Mouse (Mus musculus) embryo, embryonic 10 days (tissue): Measurements from ENCODE around the gene 4930467E23Rik.
"Not testable (repeated sequence)": the region's sequence is repeated elsewhere in the genome, so short reads cannot be mapped to it uniquely, and the experiment has no call there.

ENCODE experiments used
- DNase-seq: peaks from one replicate; pipeline ENCODE4 v3.0.0-alpha.2; 2015; ENCODE audit warnings: low spot score

The 4930467E23Rik gene

DNA sequence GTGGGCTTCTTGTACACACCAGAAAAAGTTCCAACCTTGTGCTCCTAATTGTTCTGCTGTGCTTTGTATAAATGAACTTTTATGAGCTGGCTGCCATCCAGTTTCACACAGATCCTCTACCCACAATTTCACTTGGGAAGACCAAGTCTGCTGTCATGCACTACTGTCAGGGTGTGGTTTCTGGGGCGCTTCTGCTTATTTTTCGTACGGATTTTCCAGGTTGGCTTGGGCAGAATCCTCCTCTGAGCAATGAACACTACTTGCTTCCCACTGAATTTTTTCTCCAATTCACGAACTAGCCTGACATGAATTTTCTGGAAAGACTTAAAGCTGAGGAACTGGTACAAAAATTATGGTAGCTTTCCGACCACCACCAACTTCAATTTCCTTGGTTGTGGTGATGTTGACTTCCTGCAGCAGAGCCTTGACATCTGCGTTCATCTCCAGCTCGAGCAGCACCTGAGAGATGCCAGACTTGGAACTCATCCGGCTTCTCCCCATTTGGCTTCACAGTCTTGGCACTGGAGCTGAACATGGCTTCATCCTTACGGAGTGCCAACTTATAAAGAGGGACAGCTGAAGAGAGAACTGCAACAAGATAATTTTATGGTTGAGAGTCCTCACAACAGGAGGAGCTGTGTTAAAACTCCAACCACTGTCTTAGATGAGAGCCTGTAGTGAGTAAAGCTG is 18.1 kb upstream of the 4930467E23Rik start:
- not testable (repeated sequence) for DNase-seq

DNA sequence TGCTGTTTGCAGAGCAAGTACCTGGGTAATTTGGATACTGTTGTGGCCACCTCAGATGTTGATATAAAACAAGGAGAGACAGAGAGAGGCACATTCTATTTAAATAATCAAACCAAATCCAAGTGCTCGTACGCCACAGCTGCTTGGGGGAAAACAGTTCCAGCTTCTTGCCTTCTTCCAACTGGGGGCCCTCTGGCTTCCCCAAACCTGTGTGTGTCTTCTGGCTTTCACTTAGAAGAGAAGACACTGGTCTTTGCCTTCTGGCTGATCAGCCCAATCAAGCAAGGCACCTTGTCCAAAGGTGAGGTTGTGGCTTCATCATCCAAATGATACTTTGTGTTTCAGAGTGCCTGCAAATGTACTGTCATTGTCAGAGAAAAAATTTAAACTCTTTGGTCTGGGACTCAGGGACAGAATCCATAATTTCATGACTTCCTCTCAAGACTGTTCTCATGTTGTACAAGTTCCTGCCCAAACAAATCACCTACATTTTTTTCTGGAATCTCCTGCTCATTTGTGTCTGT is 17.1 kb upstream of the 4930467E23Rik start:
- DNase-seq: not testable (repeated sequence)

DNA sequence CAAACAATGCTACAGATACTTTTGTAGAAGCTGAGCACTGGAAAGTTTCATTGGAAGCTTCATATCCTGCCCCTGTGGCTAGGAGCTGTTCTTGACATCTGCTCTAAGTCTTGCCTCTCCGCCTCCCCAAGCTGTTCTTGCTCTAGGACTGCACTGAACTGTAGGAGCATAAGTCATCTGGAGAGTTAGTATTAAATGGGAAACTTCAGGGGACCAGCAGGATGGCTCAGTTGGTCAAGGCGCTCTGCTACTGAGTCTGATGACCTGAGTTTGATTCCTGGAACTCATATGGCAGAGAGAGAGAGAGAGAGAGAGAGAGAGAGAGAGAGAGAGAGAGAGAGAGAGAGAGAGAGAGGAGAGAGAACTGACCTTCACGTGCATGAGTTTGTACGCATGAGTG is 16.6 kb upstream of the 4930467E23Rik start:
- not testable (repeated sequence) for DNase-seq

DNA sequence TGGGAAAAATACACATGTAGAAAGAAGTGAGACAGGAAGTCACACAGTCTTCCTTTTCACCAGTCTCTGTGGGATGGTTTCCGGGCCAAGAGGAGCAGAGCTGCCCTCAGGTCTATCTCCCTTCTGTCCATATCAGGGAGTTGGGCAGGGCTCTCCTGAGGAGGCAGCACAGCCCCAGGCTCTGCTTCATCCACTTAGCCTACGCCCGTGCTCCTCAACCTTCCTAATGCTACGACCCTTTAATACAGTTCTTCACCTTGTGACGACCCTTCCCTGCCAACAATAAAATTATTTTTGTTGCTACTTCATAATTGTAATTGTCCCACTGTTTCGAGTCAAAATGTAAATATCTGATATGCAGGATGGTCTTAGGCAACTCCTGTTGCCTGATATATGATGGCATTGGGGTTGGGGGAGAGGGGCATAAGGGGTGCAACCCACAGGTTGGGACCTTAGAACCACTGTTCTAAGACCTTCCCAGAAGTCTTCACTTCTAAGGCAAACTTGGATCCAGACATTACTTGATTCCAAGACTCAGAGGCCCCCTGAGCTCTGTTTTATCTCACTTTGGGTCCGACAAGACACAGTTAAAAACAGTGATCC is 16.0 kb upstream of the 4930467E23Rik start:
- DNase-seq: not testable (repeated sequence)

DNA sequence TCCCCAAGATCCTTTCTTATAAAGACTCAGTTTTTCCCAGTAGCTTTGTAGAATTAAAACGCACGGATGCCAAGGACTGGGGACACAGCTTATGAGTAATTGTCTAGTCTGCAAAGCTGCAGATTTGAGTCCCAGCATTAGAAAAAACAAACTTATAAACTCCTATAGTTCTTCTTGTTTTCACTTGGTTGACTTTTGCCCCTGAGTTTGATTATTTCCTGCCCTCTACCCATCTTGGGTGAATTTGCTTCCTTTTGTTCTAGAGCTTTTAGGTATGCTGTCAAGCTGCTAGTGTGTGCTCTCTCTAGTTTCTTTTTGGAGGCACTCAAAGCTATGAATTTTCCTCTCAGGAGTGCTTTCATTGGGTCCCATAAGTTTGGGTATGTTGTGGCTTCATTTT is 14.9 kb upstream of the 4930467E23Rik start:
- DNase-seq: not testable (repeated sequence)

DNA sequence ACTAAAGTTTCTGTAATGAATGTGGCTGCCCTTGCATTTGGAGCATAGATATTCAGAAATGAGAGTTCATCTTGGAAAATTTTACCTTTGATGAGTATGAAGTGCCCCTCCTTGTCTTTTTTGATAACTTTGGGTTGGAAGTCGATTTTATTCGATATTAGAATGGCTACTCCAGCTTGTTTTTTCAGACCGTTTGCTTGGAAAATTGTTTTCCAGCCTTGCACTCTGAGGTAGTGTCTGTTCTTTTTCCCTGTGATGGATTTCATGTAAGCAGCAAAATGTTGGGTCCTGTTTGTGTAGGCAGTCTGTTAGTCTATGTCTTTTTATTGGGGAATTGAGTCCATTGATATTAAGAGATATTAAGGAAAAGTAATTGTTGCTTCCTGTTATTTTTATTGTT is 14.1 kb upstream of the 4930467E23Rik start:
- DNase-seq: not testable (repeated sequence)

DNA sequence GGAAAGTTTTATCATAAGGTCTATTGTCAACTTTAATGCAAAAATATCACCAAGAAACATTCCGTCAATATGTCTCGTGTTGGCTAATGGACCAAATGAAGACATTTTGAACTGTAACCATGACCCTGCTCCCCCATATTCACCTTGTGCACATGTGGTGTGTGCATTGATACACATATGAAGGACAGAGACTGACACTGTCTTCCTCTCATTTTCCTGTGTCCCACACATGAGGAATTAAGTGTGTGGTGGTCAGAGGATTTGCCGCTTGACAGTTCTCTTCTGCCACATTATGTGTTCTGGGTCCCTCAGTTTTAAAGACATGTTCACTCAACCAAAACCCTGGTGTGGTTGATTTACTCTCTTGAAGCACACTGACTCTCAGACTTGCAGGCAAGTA is 11.5 kb upstream of the 4930467E23Rik start:
- not testable (repeated sequence) for DNase-seq

DNA sequence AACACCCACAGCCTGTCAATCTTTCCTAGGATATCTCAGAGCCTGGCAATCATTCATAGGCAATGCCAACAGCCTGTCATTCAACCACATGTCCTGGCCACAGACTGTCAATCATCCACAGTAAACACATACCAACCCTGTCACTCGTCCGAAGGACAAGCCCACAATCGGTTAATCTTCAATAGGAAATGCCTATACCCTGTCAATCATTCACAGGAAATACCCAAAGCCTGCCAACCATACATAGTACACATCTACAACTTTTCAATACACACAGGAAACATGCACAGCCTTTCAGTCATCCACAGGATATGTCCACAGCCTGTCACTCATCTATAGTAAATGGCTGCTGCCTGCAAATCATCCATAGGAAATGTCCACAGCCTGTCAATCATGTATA is 9.9 kb upstream of the 4930467E23Rik start:
- DNase-seq: not testable (repeated sequence)

DNA sequence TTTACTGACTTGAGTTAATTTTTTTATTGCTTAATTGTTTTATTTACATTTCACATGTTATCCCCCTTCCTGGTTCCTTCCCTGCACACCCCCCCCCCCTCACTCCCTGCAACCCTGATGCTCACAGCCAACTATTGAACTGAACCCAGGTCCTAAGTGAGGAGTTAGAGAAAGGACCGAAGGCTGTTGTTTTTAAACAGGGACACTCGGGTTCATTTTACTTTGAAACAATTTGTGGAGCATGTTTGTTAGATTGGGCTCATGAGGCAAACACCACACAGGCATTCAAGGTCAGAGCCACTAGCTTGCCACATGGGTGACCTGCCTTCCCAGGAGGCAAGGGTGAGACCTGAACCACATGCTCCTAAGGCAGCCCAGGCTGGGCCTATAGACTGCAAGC is 4.5 kb upstream of the 4930467E23Rik start:
- not testable (repeated sequence) for DNase-seq

DNA sequence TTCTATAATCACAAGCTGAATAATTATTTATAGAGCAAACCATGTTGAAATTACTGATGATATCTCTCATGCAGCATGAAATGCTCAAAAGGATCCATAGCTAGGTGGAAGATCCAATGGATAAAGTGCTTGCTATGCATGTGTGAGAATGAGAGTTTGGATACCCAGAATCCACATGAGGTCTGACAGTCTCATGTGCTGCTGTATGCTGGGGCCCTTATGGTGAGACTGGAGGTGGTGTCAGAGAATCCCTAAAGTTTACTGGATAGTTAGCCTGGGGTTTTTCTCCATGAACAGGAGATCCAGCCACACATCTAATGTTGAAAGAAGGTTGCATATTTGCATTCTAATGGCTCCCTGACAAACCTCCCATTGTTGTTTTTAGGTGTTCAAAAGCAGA is 22.4 kb downstream of the 4930467E23Rik start:
- DNase-seq: not testable (repeated sequence)

DNA sequence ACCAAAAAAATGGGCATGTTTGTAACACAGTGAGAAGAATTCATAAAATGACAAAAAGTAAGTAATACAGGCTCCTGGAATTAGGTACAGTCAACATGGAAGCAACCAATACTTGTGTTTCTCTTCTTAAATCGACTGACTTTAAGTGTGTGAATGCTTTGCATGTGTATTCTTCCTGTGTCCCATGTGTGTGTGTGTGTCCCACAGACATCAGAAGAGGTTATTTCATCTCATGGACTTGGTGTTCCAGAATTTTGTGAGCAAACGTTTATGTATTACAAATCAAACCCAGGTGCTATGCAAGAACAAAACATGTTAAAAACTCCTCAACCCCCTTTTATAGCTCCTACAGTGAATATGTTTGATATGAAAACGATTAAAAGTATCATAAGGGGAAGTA is 24.8 kb downstream of the 4930467E23Rik start:
- DNase-seq: not testable (repeated sequence)

DNA sequence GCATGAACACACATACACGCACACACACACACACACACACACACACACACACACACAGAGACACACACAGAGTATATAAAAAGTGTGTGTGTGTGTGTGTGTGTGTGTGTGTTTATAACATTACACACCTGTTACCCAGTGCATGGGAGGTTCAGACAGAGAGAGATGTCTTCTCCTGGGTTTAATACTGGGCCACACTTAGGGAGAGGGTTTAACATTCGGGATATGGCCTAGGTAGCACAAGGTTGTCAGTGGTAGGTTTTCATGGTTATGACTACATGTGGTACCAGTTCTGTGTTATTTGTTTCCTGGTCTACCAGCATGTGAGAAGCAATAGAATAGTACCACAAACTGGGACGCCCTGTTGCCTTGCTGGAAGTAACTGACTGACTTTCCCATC is 25.6 kb downstream of the 4930467E23Rik start:
- DNase-seq: not testable (repeated sequence)

DNA sequence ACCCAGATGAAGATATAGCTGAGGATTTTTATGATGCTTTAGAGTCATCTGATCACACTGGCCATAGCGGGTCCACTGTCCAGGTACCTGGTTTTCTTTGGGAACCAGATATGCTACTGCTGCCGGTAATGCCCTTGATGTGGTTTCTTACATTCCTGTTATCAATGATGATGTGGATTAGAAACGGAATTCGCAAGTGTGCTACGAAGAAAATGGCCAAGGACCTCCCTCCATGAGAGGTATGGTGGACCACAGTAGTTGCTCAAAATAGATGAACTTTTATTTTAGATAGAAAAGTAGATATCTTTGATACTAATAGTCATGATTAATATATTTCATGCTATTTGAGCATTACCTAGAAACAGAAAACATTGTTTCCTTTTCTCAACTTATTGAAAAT is 32.3 kb downstream of the 4930467E23Rik start:
- DNase-seq: not testable (repeated sequence)

DNA sequence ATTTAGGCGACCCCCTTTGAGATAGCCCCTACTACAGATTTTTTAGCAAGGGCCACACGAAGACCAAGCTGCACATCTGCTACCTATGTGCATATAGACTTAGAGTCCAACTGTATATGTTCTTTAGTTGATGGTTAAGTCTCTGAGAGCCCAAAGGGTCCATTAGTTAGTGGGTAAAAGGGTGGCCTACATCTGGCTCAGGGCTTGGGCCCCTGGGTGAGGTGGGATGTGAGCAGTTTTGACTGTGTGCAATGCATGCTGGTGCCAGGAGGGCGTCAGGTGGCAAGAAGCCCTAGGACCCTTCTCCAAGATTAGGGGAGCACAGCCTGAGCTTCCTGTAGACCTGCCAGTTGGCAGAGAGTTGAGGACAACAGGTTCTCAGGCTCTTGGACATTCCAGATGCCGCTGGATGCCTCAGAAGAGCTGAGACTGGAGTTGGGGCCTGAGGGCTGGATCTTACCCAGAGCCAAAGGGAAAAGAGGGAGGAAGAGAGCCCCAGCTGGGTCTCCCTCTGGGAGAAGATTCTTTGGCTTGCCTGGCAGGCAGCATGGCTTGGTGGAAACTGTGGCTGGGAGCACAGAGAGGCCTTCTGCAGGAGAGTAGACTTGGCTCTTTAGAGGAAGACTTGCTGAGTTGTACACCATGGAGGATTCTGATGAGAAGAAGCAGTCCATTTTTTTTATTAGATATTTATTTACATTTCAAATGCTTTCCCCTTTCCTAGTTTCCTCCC is 33.6 kb downstream of the 4930467E23Rik start:
- DNase-seq: not testable (repeated sequence)

DNA sequence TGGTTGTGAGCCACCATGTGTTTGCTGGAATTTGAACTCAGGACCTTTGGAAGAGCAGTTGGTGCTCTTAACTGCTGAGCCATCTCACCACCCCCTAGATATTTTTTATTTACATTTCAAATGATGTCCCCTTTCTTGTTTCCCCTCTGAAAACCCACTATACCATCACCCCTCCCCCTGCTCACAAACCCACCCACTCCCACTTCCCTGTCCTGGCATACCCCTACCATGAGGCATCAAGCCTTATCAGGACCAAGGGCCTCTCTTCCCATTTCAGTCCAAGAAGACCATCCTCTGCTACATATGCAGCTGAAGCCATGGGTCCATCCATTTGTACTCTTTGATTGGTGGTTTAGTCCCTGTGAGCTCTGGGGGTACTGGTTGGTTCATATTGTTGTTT is 36.2 kb downstream of the 4930467E23Rik start:
- DNase-seq: not testable (repeated sequence)

DNA sequence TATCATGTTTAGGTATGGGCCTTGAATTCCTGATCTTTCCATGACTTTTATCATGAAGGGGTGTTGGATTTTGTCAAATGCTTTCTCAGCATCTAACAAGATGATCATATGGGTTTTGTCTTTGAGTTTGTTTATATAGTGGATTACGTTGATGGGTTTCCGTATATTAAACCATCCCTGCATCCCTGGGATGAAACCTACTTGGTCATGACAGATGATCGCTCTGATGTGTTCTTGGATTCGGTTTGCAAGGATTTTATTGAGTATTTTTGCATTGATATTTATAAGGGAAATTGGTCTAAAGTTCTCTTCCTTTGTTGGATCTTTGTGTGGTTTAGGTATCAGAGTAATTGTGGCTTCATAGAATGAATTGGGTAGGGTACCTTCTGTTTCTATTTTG is 44.1 kb downstream of the 4930467E23Rik start:
- not testable (repeated sequence) for DNase-seq

DNA sequence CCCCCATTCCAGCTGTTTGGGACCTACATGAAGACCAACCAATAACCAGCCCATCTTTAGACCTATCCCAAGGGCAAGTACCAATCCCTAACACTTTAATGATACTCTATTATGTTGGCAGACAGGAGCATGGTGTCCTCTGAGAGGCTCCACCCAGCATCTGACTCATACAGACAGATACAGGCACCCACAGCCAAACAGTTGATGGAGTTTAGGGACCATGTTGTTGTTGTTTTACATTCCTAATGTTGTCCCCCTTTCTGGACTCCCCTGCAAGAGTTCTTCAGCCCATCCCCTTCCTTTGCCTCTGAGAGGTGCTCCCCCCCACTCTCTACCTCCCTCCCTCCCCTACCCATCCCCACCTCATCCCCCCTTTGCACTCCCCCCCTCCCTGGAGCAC is 46.9 kb downstream of the 4930467E23Rik start:
- not testable (repeated sequence) for DNase-seq

DNA sequence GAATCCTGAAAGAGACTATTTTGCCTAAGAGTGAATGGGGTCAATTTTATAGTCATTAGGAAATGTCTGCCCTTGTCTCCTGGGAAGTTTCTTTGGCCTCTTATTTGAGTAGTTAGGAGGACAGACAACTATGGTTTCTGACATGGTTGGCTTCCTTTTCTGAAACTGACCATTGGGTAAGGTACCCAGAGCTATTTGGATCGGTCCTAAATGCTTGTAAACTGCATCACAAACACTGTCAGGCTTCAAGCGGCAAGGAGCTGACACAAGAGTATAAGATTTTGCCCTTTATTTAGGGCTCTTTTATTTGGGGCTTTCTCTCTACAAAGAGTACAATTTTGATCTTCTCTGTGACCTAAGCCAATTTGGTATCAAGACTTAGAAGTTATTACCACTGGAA is 48.1 kb downstream of the 4930467E23Rik start:
- not testable (repeated sequence) for DNase-seq

DNA sequence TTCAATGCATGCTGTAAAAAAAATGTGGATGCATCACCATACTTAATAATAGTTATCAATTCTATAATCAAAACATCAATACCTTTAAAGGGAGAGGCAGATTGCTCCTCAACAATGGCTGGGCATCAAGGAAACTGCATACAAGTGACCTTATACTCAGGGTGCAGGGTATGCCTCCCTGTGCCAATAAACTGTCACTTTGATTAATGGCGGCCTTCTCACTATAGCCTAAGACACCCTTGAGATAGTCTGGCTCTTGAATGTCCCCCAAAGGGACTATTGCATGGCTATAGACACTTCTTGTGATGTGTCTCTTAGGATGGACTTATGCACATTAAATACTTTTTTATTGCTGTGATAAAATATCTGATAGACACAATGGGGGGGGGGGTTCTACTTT is 48.8 kb downstream of the 4930467E23Rik start:
- not testable (repeated sequence) for DNase-seq

DNA sequence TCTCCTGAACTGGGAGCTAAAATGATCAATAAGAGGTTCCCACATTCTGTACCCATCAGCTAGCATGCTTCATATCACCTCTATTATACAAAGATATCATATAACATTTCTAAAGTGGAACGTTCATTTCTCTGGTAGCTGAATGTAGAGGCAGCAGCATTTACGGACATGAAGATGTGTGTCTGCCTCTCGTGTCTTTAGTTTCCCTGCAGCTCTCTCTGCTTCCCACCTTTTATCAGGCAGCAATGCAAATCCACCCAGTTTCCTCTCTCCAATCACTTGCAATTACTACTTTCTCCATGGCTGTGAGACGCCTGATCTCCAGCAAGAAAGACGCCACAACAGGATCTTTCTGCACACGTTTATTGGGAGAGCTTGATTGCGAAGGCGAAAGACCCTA is 49.5 kb downstream of the 4930467E23Rik start:
- DNase-seq: not testable (repeated sequence)

DNA sequence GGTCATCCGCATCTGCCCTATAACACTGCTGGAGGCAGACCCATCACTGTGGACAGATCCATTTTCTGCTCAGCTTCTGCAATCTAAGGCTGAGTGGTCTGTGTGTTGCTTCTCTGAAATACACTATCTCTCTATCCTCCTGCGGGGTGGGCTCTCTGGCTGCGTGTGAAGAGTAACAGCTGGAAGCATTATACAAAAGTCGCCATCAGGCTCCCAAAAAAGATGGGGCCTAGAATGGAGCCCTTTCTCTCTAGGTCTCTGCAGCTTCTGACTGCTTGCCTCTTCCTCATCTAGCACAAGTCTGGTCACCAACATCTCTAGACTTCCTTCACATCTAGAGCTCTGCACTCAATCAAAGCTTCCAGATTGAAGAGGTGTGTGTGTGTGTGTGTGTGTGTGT is 50.8 kb downstream of the 4930467E23Rik start:
- DNase-seq: not testable (repeated sequence)

DNA sequence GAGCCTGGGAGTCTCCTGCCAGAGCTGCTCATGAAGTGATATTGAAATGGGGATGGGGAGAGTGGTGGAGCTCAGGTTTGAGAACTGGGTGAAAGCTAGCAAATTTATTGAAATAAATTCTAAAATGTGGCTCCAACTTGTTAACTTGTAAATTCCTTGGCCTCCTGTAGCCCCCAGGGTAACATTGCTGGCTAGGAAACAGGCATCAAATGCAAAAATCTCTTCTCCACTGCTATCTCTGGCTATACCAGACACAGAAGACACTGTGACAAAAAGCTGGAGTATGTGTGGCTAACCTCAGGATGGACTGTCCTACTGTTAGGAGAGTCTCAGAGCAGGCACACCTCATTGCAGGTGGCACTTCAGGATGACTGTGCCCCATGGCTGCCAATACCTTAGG is 51.3 kb downstream of the 4930467E23Rik start:
- DNase-seq: not testable (repeated sequence)
